Mouse (Mus musculus) midbrain, embryonic 15.5 days (tissue): ENCODE data around the gene Rep15. TPM values are rescaled to one million over a fixed set of nuclear protein-coding genes. Genes with fewer than 3 reads are reported as not detected.

Experiments
- ATAC-seq: fragments of 200-750 bp; cut with Nextera tagmentation; replicated peaks from 2 replicates; pipeline ENCODE4 v1.8.0; 2017; ENCODE audit warnings: moderate TSS enrichment
- H3K27ac ChIP-seq: fragments of 300-500 bp; sonication (generic); 2 replicates; pipeline ENCODE4 v1.5.1; 2015; ENCODE audit warnings: mild to moderate bottlenecking, inconsistent platforms
- H3K27me3 ChIP-seq: fragments of 300-500 bp; sonication (generic); replicated peaks from 2 replicates; pipeline ENCODE4 v1.6.1; 2015; ENCODE audit warnings: inconsistent platforms
- H3K36me3 ChIP-seq: fragments of 300-500 bp; sonication (generic); replicated peaks from 2 replicates; pipeline ENCODE4 v1.6.1; 2015; ENCODE audit warnings: inconsistent platforms
- H3K4me1 ChIP-seq: fragments of 300-500 bp; sonication (generic); 2 replicates; pipeline ENCODE4 v1.6.1; 2015; ENCODE audit warnings: inconsistent platforms
- H3K4me2 ChIP-seq: fragments of 300-500 bp; sonication (generic); 2 replicates; pipeline ENCODE4 v1.6.1; 2015; ENCODE audit warnings: inconsistent platforms, mild to moderate bottlenecking, moderate library complexity
- H3K4me3 ChIP-seq: fragments of 300-500 bp; sonication (generic); 2 replicates; pipeline ENCODE4 v1.5.1; 2015; ENCODE audit warnings: mild to moderate bottlenecking, inconsistent platforms
- H3K9ac ChIP-seq: fragments of 300-500 bp; sonication (generic); 2 replicates; pipeline ENCODE4 v1.6.1; 2015; ENCODE audit warnings: mild to moderate bottlenecking, inconsistent platforms
- H3K9me3 ChIP-seq: fragments of 300-500 bp; sonication (generic); 2 replicates; pipeline ENCODE4 v1.6.1; 2016; ENCODE audit warnings: inconsistent platforms
- WGBS: fragments of 180-500 bp; shearing (Covaris S2); methylation state at CpG from one replicate; pipeline ENCODE4 v1.1.7; 2015; ENCODE audit warnings: mixed read lengths; 5-methylcytosine and 5-hydroxymethylcytosine counted together
- polyA plus RNA-seq: library from polyadenylated mRNA; unstranded; fragments of >200 nt; fragmentation: Nextera tagmentation; extraction: Ambion mirVana; gene quantifications from 2 replicates; pipeline ENCODE4 v1.2.1, GENCODE M21; 2015

The Rep15 gene
- polyA plus RNA-seq, 1 experiment from 2014 or later: 0.85 TPM

GRCm38 (mm10) chr6:147011977-147012376 is 20.4 kb upstream of the Rep15 start:
- no peak for ATAC-seq

GRCm38 (mm10) chr6:147013546-147013945 is 18.8 kb upstream of the Rep15 start:
- no peak overlapping the region for H3K27ac ChIP-seq
- H3K4me3 ChIP-seq: no peak overlapping the region
- no peaks in the 10 kb centered on the region for H3K27me3 ChIP-seq
- H3K4me1 ChIP-seq: no peaks in the 10 kb centered on the region
- 84% methylated on average over 1 of the region's 1 CpGs for WGBS
- ATAC-seq: no peak
- no peaks in the 10 kb centered on the region for H3K9me3 ChIP-seq
- H3K36me3 ChIP-seq: no peaks in the 10 kb centered on the region
- H3K4me2 ChIP-seq: no peak overlapping the region
- no peak overlapping the region for H3K9ac ChIP-seq

More at GRCm38 (mm10) chr6:147011977-147012376, 20.4 kb upstream of the Rep15 start:
- Histone ChIP-seq H3K4me1 (no peaks in the 10 kb centered on the region), H3K9ac (no peak overlapping the region), H3K36me3 (no peaks in the 10 kb centered on the region), H3K4me3 (no peak overlapping the region), H3K9me3 (no peaks in the 10 kb centered on the region), H3K27ac (no peak overlapping the region), H3K4me2 (no peak overlapping the region), H3K27me3 (no peaks in the 10 kb centered on the region)
- 79% methylated on average over 6 of the region's 6 CpGs for WGBS

GRCm38 (mm10) chr6:147017906-147018305 is 14.5 kb upstream of the Rep15 start:
- no peaks in the 10 kb centered on the region for H3K27me3 ChIP-seq
- no peak overlapping the region for H3K4me2 ChIP-seq
- no peaks in the 10 kb centered on the region for H3K36me3 ChIP-seq
- H3K4me3 ChIP-seq: no peak overlapping the region
- ATAC-seq: no peak
- H3K9ac ChIP-seq: no peak overlapping the region
- no peaks in the 10 kb centered on the region for H3K9me3 ChIP-seq
- no peak overlapping the region for H3K27ac ChIP-seq
- 87% methylated on average over 4 of the region's 4 CpGs for WGBS
- no peaks in the 10 kb centered on the region for H3K4me1 ChIP-seq

- Histone ChIP-seq H3K36me3 (no peaks in the 10 kb centered on the region), H3K27me3 (no peaks in the 10 kb centered on the region), H3K4me3 (no peak overlapping the region), H3K4me2 (no peak overlapping the region), H3K27ac (no peak overlapping the region), H3K9me3 (no peaks in the 10 kb centered on the region), H3K4me1 (no peaks in the 10 kb centered on the region), H3K9ac (no peak overlapping the region)
- WGBS: 95% methylated on average over 5 of the region's 5 CpGs
- no peak for ATAC-seq
These were observed 14.0 kb upstream of the Rep15 start for GRCm38 (mm10) chr6:147018364-147018763.

- Histone ChIP-seq H3K9ac (no peak overlapping the region), H3K27me3 (no peaks in the 10 kb centered on the region), H3K36me3 (no peaks in the 10 kb centered on the region), H3K4me2 (no peak overlapping the region), H3K27ac (no peak overlapping the region), H3K9me3 (no peaks in the 10 kb centered on the region), H3K4me3 (no peak overlapping the region), H3K4me1 (no peaks in the 10 kb centered on the region)
- WGBS: 94% methylated on average over 5 of the region's 5 CpGs
- no peak for ATAC-seq
These were observed 11.2 kb upstream of the Rep15 start for GRCm38 (mm10) chr6:147021181-147021580.

- no peaks in the 10 kb centered on the region for H3K36me3 ChIP-seq
- H3K9me3 ChIP-seq: no peaks in the 10 kb centered on the region
- H3K4me1 ChIP-seq: no peaks in the 10 kb centered on the region
- no peak overlapping the region for H3K9ac ChIP-seq
- H3K27ac ChIP-seq: no peak overlapping the region
- ATAC-seq: no peak
- WGBS: 87% methylated on average over 16 of the region's 16 CpGs
- H3K4me2 ChIP-seq: no peak overlapping the region
- H3K27me3 ChIP-seq: no peaks in the 10 kb centered on the region
- no peak overlapping the region for H3K4me3 ChIP-seq
These were observed 9.8 kb upstream of the Rep15 start for GRCm38 (mm10) chr6:147022375-147023132.

- no peak overlapping the region for H3K9ac ChIP-seq
- H3K27ac ChIP-seq: no peak overlapping the region
- WGBS: 88% methylated on average over 2 of the region's 2 CpGs
- no peaks in the 10 kb centered on the region for H3K4me1 ChIP-seq
- no peaks in the 10 kb centered on the region for H3K27me3 ChIP-seq
- H3K4me2 ChIP-seq: no peak overlapping the region
- no peaks in the 10 kb centered on the region for H3K36me3 ChIP-seq
- H3K9me3 ChIP-seq: no peaks in the 10 kb centered on the region
- H3K4me3 ChIP-seq: no peak overlapping the region
- no peak for ATAC-seq
These were observed 9.3 kb upstream of the Rep15 start for GRCm38 (mm10) chr6:147023133-147023395.

GRCm38 (mm10) chr6:147023568-147023967 is 8.8 kb upstream of the Rep15 start:
- H3K4me1 ChIP-seq: no peaks in the 10 kb centered on the region
- no peak overlapping the region for H3K4me3 ChIP-seq
- no peak for ATAC-seq
- H3K27me3 ChIP-seq: no peaks in the 10 kb centered on the region
- H3K9me3 ChIP-seq: no peaks in the 10 kb centered on the region
- H3K4me2 ChIP-seq: no peak overlapping the region
- no peaks in the 10 kb centered on the region for H3K36me3 ChIP-seq
- H3K9ac ChIP-seq: no peak overlapping the region
- no peak overlapping the region for H3K27ac ChIP-seq

GRCm38 (mm10) chr6:147024761-147025160 is 7.6 kb upstream of the Rep15 start:
- Histone ChIP-seq H3K9me3 (no peaks in the 10 kb centered on the region), H3K27me3 (no peaks in the 10 kb centered on the region), H3K4me2 (no peak overlapping the region), H3K9ac (no peak overlapping the region), H3K4me3 (no peak overlapping the region), H3K36me3 (no peaks in the 10 kb centered on the region), H3K4me1 (no peaks in the 10 kb centered on the region), H3K27ac (no peak overlapping the region)
- WGBS: 87% methylated on average over 3 of the region's 3 CpGs
- no peak for ATAC-seq

- Histone ChIP-seq H3K9me3 (no peaks in the 10 kb centered on the region), H3K9ac (no peak overlapping the region), H3K4me1 (no peaks in the 10 kb centered on the region), H3K4me2 (no peak overlapping the region), H3K36me3 (no peaks in the 10 kb centered on the region), H3K27ac (no peak overlapping the region), H3K4me3 (no peak overlapping the region), H3K27me3 (no peaks in the 10 kb centered on the region)
- WGBS: 71% methylated on average over 2 of the region's 2 CpGs
- no peak for ATAC-seq
These were observed 4.0 kb upstream of the Rep15 start for GRCm38 (mm10) chr6:147028396-147028795.

- WGBS: 94% methylated on average over 9 of the region's 9 CpGs
- Histone ChIP-seq H3K36me3 (no peaks in the 10 kb centered on the region), H3K9me3 (no peaks in the 10 kb centered on the region), H3K4me1 (no peaks in the 10 kb centered on the region), H3K27me3 (no peaks in the 10 kb centered on the region), H3K4me3 (no peak overlapping the region), H3K27ac (no peak overlapping the region), H3K4me2 (no peak overlapping the region), H3K9ac (no peak overlapping the region)
- ATAC-seq: no peak
These were observed 2.8 kb upstream of the Rep15 start for GRCm38 (mm10) chr6:147029591-147029990.

- WGBS: 86% methylated on average over 15 of the region's 15 CpGs
- ATAC-seq: no peak
These were observed 2.1 kb upstream of the Rep15 start for GRCm38 (mm10) chr6:147030096-147030885.

More at GRCm38 (mm10) chr6:147030096-147030885, 2.1 kb upstream of the Rep15 start:
- no peaks in the 10 kb centered on the region for H3K4me1 ChIP-seq
- H3K36me3 ChIP-seq: no peaks in the 10 kb centered on the region
- no peak overlapping the region for H3K27ac ChIP-seq
- no peaks in the 10 kb centered on the region for H3K27me3 ChIP-seq
- H3K9ac ChIP-seq: no peak overlapping the region
- no peak overlapping the region for H3K4me2 ChIP-seq
- H3K9me3 ChIP-seq: no peaks in the 10 kb centered on the region
- H3K4me3 ChIP-seq: no peak overlapping the region
